Mouse (Mus musculus): ENCODE measurements at regions not wholly inside any gene's neighbourhood (a gene's known extent, or its start where the extent isn't known, plus 50 kb on each side); places are given as distances from the start of the nearest gene placed in this dataset.

GRCm38 (mm10) chr5:73937799-73938198 is 130.4 kb downstream of the Usp46 start:
- DNase-seq = peak; percentile 36

GRCm38 (mm10) chr5:73938450-73938849 is 129.8 kb downstream of the Usp46 start:
- DNase-seq = no peak

DNA sequence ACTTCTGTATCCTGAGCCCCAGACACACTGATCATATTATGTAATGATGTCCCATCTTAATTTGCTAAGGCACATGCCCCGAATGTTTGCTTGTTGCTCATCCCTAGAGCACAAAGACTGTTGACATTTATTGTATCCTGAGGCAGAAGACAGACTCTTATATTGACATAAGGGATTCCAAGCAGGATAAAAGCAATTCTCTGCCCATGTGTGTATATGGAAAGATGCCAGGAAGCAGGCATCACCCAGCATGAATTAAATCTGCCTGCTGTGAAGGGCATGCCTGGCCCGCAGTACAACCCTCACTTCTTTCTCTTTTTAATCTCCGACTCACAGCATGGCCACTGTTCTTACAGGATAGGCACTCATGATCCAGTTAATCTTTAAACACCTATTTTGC is 125.3 kb downstream of the Usp46 start:
- DNase-seq = no peak

- no peak for DNase-seq
Measured at GRCm38 (mm10) chr5:73945671-73946070, 122.6 kb downstream of the Usp46 start.

- DNase-seq = no peak
Measured at GRCm38 (mm10) chr5:73946164-73946563, 122.1 kb downstream of the Usp46 start.

GRCm38 (mm10) chr5:73948031-73948899 is 120.0 kb downstream of the Usp46 start:
- no peak for DNase-seq

Measured in cerebellum, adult 8-10 months (tissue).